Mouse (Mus musculus) myocyte (in vitro differentiated cells): ENCODE results near the gene Lpp.

ENCODE experiments used
- CEBPB ChIP-seq: IDR thresholded peaks from 2 replicates; pipeline ENCODE4 v1.6.1; 2011; ENCODE audit warnings: mild to moderate bottlenecking, moderate library complexity; ENCODE audit not compliant: poor library complexity, insufficient read depth, severe bottlenecking
- E2F4 ChIP-seq: IDR thresholded peaks from one replicate; pipeline ENCODE4 v1.6.1; 2011; ENCODE audit warnings: mild to moderate bottlenecking, control low read depth, moderate library complexity; ENCODE audit not compliant: insufficient read depth
- MAX ChIP-seq: IDR thresholded peaks from one replicate; pipeline ENCODE4 v1.6.1; 2011; ENCODE audit warnings: low read depth, mild to moderate bottlenecking, control low read depth
- MYOD1 ChIP-seq, 3 experiments: IDR thresholded peaks; one replicate each; pipeline ENCODE4 v1.6.1; 2011; ENCODE audit warnings: control low read depth in 2 of 3, low read depth in 2 of 3, mild to moderate bottlenecking in 2 of 3, moderate library complexity in 1 of 3; ENCODE audit not compliant: insufficient read length in 2 of 3, control insufficient read depth in 1 of 3
- MYOG ChIP-seq, 3 experiments: IDR thresholded peaks; one replicate each; pipeline ENCODE4 v1.6.1; 2011; ENCODE audit warnings: control low read depth in 2 of 3, low read depth in 2 of 3, mild to moderate bottlenecking in 2 of 3; ENCODE audit not compliant: insufficient read length in 2 of 3, control insufficient read depth in 1 of 3, insufficient read depth in 1 of 3
- POLR2A ChIP-seq: IDR thresholded peaks from one replicate; pipeline ENCODE4 v1.6.1; 2011; ENCODE audit warnings: low read depth, mild to moderate bottlenecking, control low read depth, moderate library complexity; ENCODE audit not compliant: insufficient read length
- SRF ChIP-seq: IDR thresholded peaks from one replicate; pipeline ENCODE4 v1.6.1; 2011; ENCODE audit warnings: low read depth; ENCODE audit not compliant: control insufficient read depth, insufficient read length
- TCF12 ChIP-seq: IDR thresholded peaks from one replicate; pipeline ENCODE4 v1.6.1; 2011; ENCODE audit warnings: mild to moderate bottlenecking, control low read depth; ENCODE audit not compliant: poor library complexity, insufficient read depth, severe bottlenecking
- TCF3 ChIP-seq: IDR thresholded peaks from one replicate; pipeline ENCODE4 v1.6.1; 2011; ENCODE audit warnings: low read depth, control low read depth; ENCODE audit not compliant: insufficient read length
- USF1 ChIP-seq: IDR thresholded peaks from one replicate; pipeline ENCODE4 v1.6.1; 2011; ENCODE audit warnings: low read depth, mild to moderate bottlenecking, control low read depth, moderate library complexity

GRCm38 (mm10) chr16:24949265-24949664 lies 556.0 kb downstream of the Lpp start:
- no peak for TF ChIP-seq USF1
- no peak for TF ChIP-seq SRF
- no peak for TF ChIP-seq MYOD1 (IDR thresholded peaks at IDR 0.05; ENCODE audit: control insufficient read depth in 1 of 3, insufficient read length in 2 of 3, low read depth in 2 of 3)
- no peak for TF ChIP-seq TCF12
- no peak for TF ChIP-seq E2F4
- TF ChIP-seq MYOG (IDR thresholded peaks at IDR 0.05; ENCODE audit: control insufficient read depth in 1 of 3, insufficient read depth in 1 of 3, insufficient read length in 2 of 3, low read depth in 2 of 3), result no peak
- TF ChIP-seq POLR2A, result no peak
- no peak for TF ChIP-seq TCF3
- TF ChIP-seq MAX, result no peak
- TF ChIP-seq CEBPB, result no peak
